12 mouse cellular contexts compared by ENCODE assay signal in the genomic region with DNA sequence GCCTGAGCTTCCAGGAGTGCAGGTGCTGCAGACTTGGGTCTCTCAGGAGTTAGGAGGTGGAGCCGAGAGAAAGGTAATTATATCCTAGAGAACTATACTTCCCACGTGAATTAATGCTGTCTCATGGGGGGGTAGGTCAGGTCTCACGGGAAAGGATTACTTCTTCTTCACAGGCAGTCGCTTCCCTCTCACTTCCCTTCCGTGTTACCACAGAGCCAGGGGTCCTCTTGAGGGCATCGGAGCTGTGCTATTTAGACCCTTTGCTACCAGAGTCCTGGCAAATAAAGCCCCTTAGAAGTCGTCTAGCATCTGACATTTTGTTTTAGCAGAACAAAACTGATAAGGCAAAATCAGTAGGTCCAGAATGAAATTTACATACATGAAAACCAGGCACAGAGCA.
DNase-seq lines count a peak whose midpoint lies in the region; ATAC-seq lines count a peak whose summit lies in the region.
"Had no signal": no experiment of that assay in that cellular context is flagged by ENCODE, and none has a peak within 500 bp of the region (broad histone marks: within the 10 kb centered on the region; RNA-seq: fewer than 3 reads in every experiment).

No protein-coding gene starts in this region.

- H3K27me3 ChIP-seq in liver, embryonic 11.5 days (replicated peaks; ENCODE audit: control insufficient read depth, insufficient read depth, low read length): no peaks in the 10 kb centered on the region
- H3K27me3 ChIP-seq in heart, embryonic 16.5 days (ENCODE audit: control insufficient read depth, insufficient read depth, low read length): no peaks in the 10 kb centered on the region
- no peaks in the 10 kb centered on the region for H3K27me3 ChIP-seq in megakaryocyte, embryonic 14.5 days (replicated peaks)
- no peaks in the 10 kb centered on the region for H3K27me3 ChIP-seq in midbrain, embryonic 14.5 days (ENCODE audit: control insufficient read depth, insufficient read depth, low read length)
- H3K27me3 ChIP-seq: forebrain, embryonic 12.5 days; limb, embryonic 15.5 days had no signal

- no peak overlapping the region for H3K9ac ChIP-seq in liver, embryonic 11.5 days (ENCODE audit: low read depth, low read length)
- H3K9ac ChIP-seq in heart, embryonic 16.5 days (ENCODE audit: low read length): no peak overlapping the region
- H3K9ac ChIP-seq in midbrain, embryonic 14.5 days (replicated peaks; ENCODE audit: low read length): no peak overlapping the region
- H3K9ac ChIP-seq: forebrain, embryonic 12.5 days; limb, embryonic 15.5 days had no signal

- 46% methylated on average over 7 of the region's 7 CpGs for WGBS in liver, embryonic 11.5 days
- WGBS in heart, embryonic 16.5 days: 55% methylated on average over 7 of the region's 7 CpGs
- WGBS in midbrain, embryonic 14.5 days: 63% methylated on average over 7 of the region's 7 CpGs

- H3K9me3 ChIP-seq in liver, embryonic 11.5 days (ENCODE audit: control insufficient read depth, low read length): no peaks in the 10 kb centered on the region
- no peaks in the 10 kb centered on the region for H3K9me3 ChIP-seq in heart, embryonic 16.5 days (replicated peaks; ENCODE audit: control insufficient read depth, low read length)
- no peaks in the 10 kb centered on the region for H3K9me3 ChIP-seq in megakaryocyte, embryonic 14.5 days
- no peaks in the 10 kb centered on the region for H3K9me3 ChIP-seq in midbrain, embryonic 14.5 days (ENCODE audit: control insufficient read depth, low read length)
- H3K9me3 ChIP-seq: forebrain, embryonic 12.5 days; limb, embryonic 15.5 days had no signal

- H3K27ac ChIP-seq in liver, embryonic 11.5 days (ENCODE audit: low read depth, low read length): peak overlapping the region; percentile 8; the same call in 1 of the 2 replicates
- H3K27ac ChIP-seq in heart, embryonic 16.5 days (ENCODE audit: low read length): peak overlapping the region; percentile 86
- no peak overlapping the region for H3K27ac ChIP-seq in midbrain, embryonic 14.5 days (replicated peaks; ENCODE audit: low read depth, low read length)
- H3K27ac ChIP-seq: forebrain, embryonic 12.5 days; limb, embryonic 15.5 days had no signal

- no peak for ATAC-seq in liver, embryonic 11.5 days (replicated peaks; ENCODE audit: low FRiP score)
- no peak for ATAC-seq in heart, embryonic 16.5 days (replicated peaks; ENCODE audit: extremely low read depth, insufficient read depth, low FRiP score)
- no peak for ATAC-seq in midbrain, embryonic 14.5 days (ENCODE audit: low FRiP score, low TSS enrichment)

- peaks cover 34% of the 10 kb centered on the region for H3K4me1 ChIP-seq in liver, embryonic 11.5 days (replicated peaks; ENCODE audit: control insufficient read depth, insufficient read depth, low read length)
- peaks cover 60% of the 10 kb centered on the region for H3K4me1 ChIP-seq in heart, embryonic 16.5 days (ENCODE audit: control insufficient read depth, insufficient read depth, low read length)
- H3K4me1 ChIP-seq in megakaryocyte, embryonic 14.5 days: peaks cover 83% of the 10 kb centered on the region
- no peaks in the 10 kb centered on the region for H3K4me1 ChIP-seq in midbrain, embryonic 14.5 days (ENCODE audit: control insufficient read depth, insufficient read depth, low read length)
- H3K4me1 ChIP-seq: forebrain, embryonic 12.5 days; limb, embryonic 15.5 days had no signal

- peak overlapping the region; percentile 40 for H3K4me2 ChIP-seq in liver, embryonic 11.5 days
- no peak overlapping the region for H3K4me2 ChIP-seq in heart, embryonic 16.5 days (ENCODE audit: low read depth, low read length)
- H3K4me2 ChIP-seq in midbrain, embryonic 14.5 days (ENCODE audit: low read length): no peak overlapping the region
- H3K4me2 ChIP-seq: forebrain, embryonic 12.5 days; limb, embryonic 15.5 days had no signal

- H3K36me3 ChIP-seq in liver, embryonic 11.5 days (ENCODE audit: control insufficient read depth, insufficient read depth, low read length): no peaks in the 10 kb centered on the region
- H3K36me3 ChIP-seq in heart, embryonic 16.5 days (ENCODE audit: control insufficient read depth, insufficient read depth): no peaks in the 10 kb centered on the region
- H3K36me3 ChIP-seq in megakaryocyte, embryonic 14.5 days (replicated peaks; ENCODE audit: low read length): no peaks in the 10 kb centered on the region
- H3K36me3 ChIP-seq in midbrain, embryonic 14.5 days (ENCODE audit: control insufficient read depth, insufficient read depth, low read length): no peaks in the 10 kb centered on the region
- H3K36me3 ChIP-seq: forebrain, embryonic 12.5 days; limb, embryonic 15.5 days had no signal

- no peak overlapping the region for H3K4me3 ChIP-seq in liver, embryonic 11.5 days (ENCODE audit: low read depth, low read length)
- no peak overlapping the region for H3K4me3 ChIP-seq in heart, embryonic 16.5 days (ENCODE audit: low read length)
- H3K4me3 ChIP-seq in megakaryocyte, embryonic 14.5 days (replicated peaks): peak overlapping the region; percentile 88
- no peak overlapping the region for H3K4me3 ChIP-seq in midbrain, embryonic 14.5 days (replicated peaks; ENCODE audit: low read depth, low read length)
- H3K4me3 ChIP-seq: forebrain, embryonic 12.5 days; limb, embryonic 15.5 days had no signal

- no peak for DNase-seq in liver, embryonic 11.5 days (ENCODE audit: low spot score)
- no peak for DNase-seq in liver
- peak; percentile 27 for DNase-seq in MEL-GATA-1-ER (ENCODE audit: extremely low read depth, low read depth)
- DNase-seq in midbrain, embryonic 14.5 days: no peak
- no peak for DNase-seq in cerebellum, adult 11-12 months
- DNase-seq: adrenal gland, adult 8-10 months; lung, postnatal 4 days; retina, postnatal 1 day had no signal
